Mouse (Mus musculus): Measurements from ENCODE around the gene Mcpt4. TPM values are rescaled to one million over a fixed set of nuclear protein-coding genes. Genes with fewer than 3 reads are reported as not detected.
"Not testable (repeated sequence)": the region's sequence is repeated elsewhere in the genome, so short reads cannot be mapped to it uniquely, and the experiment has no call there.

Gene Mcpt4
- polyA plus RNA-seq (2015; fragmentation: Nextera tagmentation; extraction: Ambion mirVana) = 8.6 and 10.2 TPM in 2 replicates

DNA sequence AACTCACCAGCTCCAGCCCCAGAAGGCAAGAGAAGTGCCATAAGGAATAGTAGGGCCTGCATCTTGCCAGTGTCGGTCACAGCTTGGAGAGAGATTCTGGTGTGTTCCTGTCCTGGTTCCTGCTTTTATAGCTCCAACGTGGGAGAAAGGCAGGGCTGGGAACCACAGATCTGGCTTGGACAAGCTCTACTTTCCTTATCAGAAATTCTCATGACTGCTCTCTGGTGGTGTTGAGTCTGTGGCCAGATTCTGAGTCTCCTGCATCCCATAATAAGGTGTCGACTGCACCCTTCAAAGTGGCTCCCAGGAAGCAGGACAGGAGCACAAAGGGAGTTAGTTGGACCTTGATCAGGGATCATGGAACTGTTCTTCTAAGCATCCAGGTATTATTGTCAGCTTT lies at the start of gene Mcpt4:
Gene Mcpt4 (minus strand): TSS at position 101 of the 400 bp plus-strand sequence.
- H3K4me1 ChIP-seq; H3K9ac ChIP-seq; ATAC-seq (ENCODE audit: insufficient number of reproducible peaks, low FRiP score, low TSS enrichment, low read depth); H3K36me3 ChIP-seq; H3K27ac ChIP-seq; H3K9me3 ChIP-seq; H3K4me2 ChIP-seq; H3K4me3 ChIP-seq; H3K27me3 ChIP-seq: not testable (repeated sequence)
- WGBS = 60% methylated on average over 3 of the region's 3 CpGs

DNA sequence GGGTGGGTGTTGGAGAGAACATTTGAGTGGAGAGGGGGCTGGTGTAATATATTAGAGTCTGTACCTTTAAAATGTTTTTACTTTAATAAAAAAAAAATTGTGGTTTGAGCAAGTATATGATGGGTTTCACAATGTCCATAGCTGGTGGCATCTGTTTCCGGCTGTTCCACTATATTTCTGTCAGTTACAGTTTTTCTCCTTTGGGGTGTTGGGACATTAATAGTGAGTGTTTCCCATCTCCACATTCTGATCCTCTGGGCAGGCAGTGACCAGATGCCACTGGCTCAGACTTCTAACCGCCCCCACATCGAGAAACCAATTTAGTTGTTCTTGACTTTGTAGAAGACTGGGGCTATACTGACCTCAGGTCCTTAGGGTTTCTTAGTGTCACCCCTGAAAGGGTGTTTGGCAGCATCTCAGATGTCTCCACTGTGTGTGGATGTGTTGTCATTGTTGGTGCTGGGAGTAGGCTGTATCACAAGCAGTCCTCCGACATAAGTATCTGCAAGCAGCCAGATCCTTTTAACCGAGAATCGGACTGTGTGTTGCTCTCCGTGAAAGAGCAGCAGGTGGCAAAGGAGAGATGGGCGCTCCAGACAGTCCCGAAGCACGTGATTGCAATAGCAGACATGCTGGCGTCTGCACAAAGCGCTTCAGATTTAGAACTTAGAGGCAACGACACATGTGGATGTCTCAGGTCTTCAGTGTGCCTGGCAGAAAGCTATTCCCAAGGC lies 43.5 kb upstream of the Mcpt4 start:
- no peaks in the 10 kb centered on the region for H3K36me3 ChIP-seq
- no peaks in the 10 kb centered on the region for H3K4me1 ChIP-seq
- no peak overlapping the region for H3K4me2 ChIP-seq
- WGBS = 73% methylated on average over 13 of the region's 13 CpGs
- no peaks in the 10 kb centered on the region for H3K9me3 ChIP-seq
- H3K27me3 ChIP-seq = no peaks in the 10 kb centered on the region
- H3K4me3 ChIP-seq = no peak overlapping the region
- no peak for ATAC-seq (ENCODE audit: insufficient number of reproducible peaks, low FRiP score, low TSS enrichment, low read depth)
- no peak overlapping the region for H3K9ac ChIP-seq
- H3K27ac ChIP-seq = no peak overlapping the region

DNA sequence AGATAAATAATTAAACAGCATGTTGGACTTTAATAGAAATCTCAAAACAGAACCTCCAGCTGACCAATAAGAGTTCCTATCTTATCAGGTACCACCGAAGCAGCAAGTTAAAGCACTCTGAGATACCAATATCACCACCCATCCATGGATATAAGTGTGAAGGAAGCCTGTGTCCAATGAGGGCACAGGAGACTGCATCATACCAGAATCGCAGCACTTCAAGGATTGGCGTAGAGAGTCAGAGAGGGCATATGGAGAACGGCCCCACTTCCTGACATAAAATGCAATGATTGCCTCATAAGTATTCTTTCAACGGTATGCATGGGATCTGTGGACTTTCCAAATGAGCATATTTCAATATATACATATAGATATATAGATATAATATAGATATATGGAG lies 42.9 kb upstream of the Mcpt4 start:
- H3K27me3 ChIP-seq = no peaks in the 10 kb centered on the region
- no peaks in the 10 kb centered on the region for H3K36me3 ChIP-seq
- no peak for ATAC-seq (ENCODE audit: insufficient number of reproducible peaks, low FRiP score, low TSS enrichment, low read depth)
- no peak overlapping the region for H3K4me3 ChIP-seq
- 83% methylated on average over 5 of the region's 5 CpGs for WGBS
- no peak overlapping the region for H3K4me2 ChIP-seq
- no peaks in the 10 kb centered on the region for H3K4me1 ChIP-seq
- H3K9ac ChIP-seq = no peak overlapping the region
- H3K27ac ChIP-seq = no peak overlapping the region
- no peaks in the 10 kb centered on the region for H3K9me3 ChIP-seq

DNA sequence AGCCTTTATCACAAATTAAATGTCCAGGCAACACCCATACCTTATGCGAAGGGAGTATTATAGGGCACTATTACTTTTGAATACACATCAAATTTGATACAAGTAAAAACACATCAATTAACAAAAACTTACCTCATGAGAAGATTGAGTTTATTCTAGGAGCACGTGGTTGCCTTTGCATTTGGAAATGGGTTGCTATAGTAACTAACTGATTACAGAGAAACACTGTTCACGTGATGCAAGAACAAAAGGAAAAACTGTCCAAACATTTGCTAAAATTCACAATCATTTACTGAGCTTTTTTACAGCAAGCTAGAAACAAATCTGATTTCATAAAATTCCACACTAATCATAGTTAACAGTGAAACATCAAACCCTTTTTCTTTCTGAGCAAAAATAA lies 41.3 kb upstream of the Mcpt4 start:
- 75% methylated on average over 3 of the region's 3 CpGs for WGBS
- ATAC-seq (ENCODE audit: insufficient number of reproducible peaks, low FRiP score, low TSS enrichment, low read depth) = no peak
- Histone ChIP-seq H3K4me1 (no peaks in the 10 kb centered on the region), H3K4me2 (no peak overlapping the region), H3K27ac (no peak overlapping the region), H3K4me3 (no peak overlapping the region), H3K9ac (no peak overlapping the region), H3K27me3 (no peaks in the 10 kb centered on the region), H3K36me3 (no peaks in the 10 kb centered on the region), H3K9me3 (no peaks in the 10 kb centered on the region)

DNA sequence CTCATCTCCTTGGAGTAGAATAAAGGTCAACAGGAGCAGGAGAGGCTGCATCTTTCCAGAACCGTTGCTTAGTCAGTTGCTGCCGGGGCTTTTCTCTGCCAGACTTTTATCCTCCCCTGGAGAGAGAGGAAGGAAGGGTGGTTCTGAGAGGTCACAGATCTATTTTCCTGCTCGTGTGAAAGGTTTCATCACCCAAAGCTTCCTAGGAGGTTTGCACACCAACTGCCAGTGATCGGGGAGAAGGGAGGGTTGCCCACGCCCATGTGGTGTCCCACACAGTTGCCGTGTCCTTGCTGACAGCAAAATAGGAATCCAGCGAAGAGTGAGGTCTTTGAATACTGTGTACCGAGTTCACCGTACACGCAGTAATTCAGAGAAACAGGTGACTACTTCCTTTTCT lies 40.3 kb upstream of the Mcpt4 start, which contains the start of gene Ctsg:
Gene Ctsg (minus strand): TSS at position 189 of the 400 bp plus-strand sequence.
- H3K9ac ChIP-seq = no peak within 1 kb of the TSS
- no peak within 1 kb of the TSS for H3K4me3 ChIP-seq
- H3K27ac ChIP-seq = no peak within 1 kb of the TSS
- H3K27me3 ChIP-seq = no peaks in the 10 kb centered on the region
- H3K4me2 ChIP-seq = no peak within 1 kb of the TSS
- no peaks in the 10 kb centered on the region for H3K4me1 ChIP-seq
- ATAC-seq (ENCODE audit: insufficient number of reproducible peaks, low FRiP score, low TSS enrichment, low read depth) = no peak
- H3K9me3 ChIP-seq = no peaks in the 10 kb centered on the region
- 71% methylated on average over 10 of the region's 10 CpGs for WGBS
- H3K36me3 ChIP-seq = no peaks in the 10 kb centered on the region

DNA sequence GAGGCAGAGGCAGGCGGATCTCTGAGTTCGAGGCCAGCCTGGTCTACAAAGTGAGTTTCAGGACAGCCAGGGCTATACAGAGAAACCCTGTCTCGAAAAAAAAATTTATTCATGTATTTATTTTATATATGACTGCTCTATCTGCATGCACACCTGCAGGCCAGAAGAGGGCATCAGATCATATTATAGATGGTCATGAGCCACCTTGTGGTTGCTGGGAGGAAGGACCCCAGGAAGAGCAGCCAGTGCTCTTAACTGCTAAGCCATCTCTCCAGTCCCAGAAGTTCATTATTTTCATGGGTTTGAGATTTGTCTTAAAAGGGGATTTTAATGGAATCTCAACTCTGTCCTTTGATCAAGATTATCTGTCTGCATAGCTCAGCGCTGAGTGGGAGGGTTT lies 36.8 kb upstream of the Mcpt4 start:
- no peaks in the 10 kb centered on the region for H3K36me3 ChIP-seq
- H3K4me2 ChIP-seq = no peak overlapping the region
- ATAC-seq (ENCODE audit: insufficient number of reproducible peaks, low FRiP score, low TSS enrichment, low read depth) = no peak
- H3K4me3 ChIP-seq = no peak overlapping the region
- H3K27ac ChIP-seq = no peak overlapping the region
- H3K4me1 ChIP-seq = no peaks in the 10 kb centered on the region
- no peaks in the 10 kb centered on the region for H3K9me3 ChIP-seq
- H3K27me3 ChIP-seq = no peaks in the 10 kb centered on the region
- 81% methylated on average over 4 of the region's 4 CpGs for WGBS
- H3K9ac ChIP-seq = no peak overlapping the region

DNA sequence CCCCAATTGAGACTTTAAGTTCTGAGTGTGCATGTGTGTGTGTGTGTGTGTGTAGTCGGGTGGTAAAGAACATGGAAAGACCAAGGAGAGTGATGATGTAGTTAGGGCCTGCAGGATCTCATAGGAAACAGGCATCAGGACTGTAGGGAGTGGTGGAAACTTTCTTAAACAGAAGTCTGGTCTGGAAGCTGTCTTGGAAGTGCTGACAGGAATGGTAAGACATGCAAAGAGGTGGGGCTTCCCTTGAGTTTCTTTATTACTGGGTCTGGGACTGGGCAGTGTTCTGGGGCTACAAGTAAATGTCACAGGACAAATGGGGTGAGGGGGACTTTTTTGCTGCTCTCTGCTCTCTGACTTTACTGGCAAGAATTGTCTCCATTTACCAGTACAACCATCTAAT lies 35.5 kb upstream of the Mcpt4 start:
- Histone ChIP-seq H3K27ac (no peak overlapping the region), H3K9ac (no peak overlapping the region), H3K9me3 (no peaks in the 10 kb centered on the region), H3K4me3 (no peak overlapping the region), H3K27me3 (no peaks in the 10 kb centered on the region), H3K4me2 (no peak overlapping the region), H3K36me3 (no peaks in the 10 kb centered on the region), H3K4me1 (no peaks in the 10 kb centered on the region)
- no peak for ATAC-seq (ENCODE audit: insufficient number of reproducible peaks, low FRiP score, low TSS enrichment, low read depth)
- WGBS = 74% methylated on average over 1 of the region's 1 CpGs

DNA sequence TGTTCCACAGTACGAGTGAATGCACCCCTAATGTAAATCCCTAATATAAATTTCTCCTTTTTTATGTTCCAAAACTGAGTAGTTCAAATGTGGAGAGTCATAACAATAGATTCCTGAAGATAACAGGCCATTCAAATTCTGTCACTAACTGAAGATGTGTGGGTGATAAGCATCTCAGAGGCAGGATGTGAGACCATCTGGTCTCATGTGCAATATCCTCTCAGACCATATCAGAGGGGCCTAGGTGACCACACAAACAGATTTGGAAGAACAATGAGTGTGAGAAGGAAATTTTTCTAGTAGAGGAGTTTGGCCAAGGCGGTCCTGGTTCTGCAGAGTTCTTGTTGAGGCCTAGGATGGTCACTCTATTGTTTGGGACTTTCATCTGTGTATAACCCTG lies 31.2 kb upstream of the Mcpt4 start:
- ATAC-seq (ENCODE audit: insufficient number of reproducible peaks, low FRiP score, low TSS enrichment, low read depth) = no peak
- 72% methylated on average over 2 of the region's 2 CpGs for WGBS
- H3K4me3 ChIP-seq = no peak overlapping the region

DNA sequence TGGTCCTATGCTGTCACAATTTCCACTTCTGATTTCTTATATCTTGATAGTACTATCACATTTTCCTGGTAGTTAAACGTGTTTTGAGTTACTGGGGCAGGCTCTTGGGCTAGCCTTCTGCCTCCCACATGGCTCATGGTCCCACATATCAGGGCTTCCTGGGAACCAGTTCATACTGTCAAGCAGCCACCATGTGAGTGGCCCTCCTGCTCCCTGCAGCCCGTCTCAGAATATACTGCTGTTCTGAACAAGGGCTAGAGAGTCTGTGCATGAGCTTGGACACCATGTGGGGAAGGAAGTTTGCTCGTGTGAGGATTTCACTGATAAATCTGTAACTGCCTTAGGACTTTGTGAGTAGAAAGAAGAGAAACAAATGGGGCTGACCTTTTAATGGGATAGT lies 24.6 kb upstream of the Mcpt4 start:
- ATAC-seq (ENCODE audit: insufficient number of reproducible peaks, low FRiP score, low TSS enrichment, low read depth) = no peak
- Histone ChIP-seq H3K9ac (no peak overlapping the region), H3K27ac (no peak overlapping the region), H3K4me2 (no peak overlapping the region), H3K4me1 (no peaks in the 10 kb centered on the region), H3K9me3 (no peaks in the 10 kb centered on the region), H3K27me3 (no peaks in the 10 kb centered on the region), H3K36me3 (no peaks in the 10 kb centered on the region), H3K4me3 (no peak overlapping the region)
- 65% methylated on average over 3 of the region's 3 CpGs for WGBS

More for the DNA sequence above, 31.2 kb upstream of the Mcpt4 start:
- Histone ChIP-seq H3K27me3 (no peaks in the 10 kb centered on the region), H3K9ac (no peak overlapping the region), H3K4me2 (no peak overlapping the region), H3K9me3 (no peaks in the 10 kb centered on the region), H3K4me1 (no peaks in the 10 kb centered on the region), H3K27ac (no peak overlapping the region), H3K36me3 (no peaks in the 10 kb centered on the region)

DNA sequence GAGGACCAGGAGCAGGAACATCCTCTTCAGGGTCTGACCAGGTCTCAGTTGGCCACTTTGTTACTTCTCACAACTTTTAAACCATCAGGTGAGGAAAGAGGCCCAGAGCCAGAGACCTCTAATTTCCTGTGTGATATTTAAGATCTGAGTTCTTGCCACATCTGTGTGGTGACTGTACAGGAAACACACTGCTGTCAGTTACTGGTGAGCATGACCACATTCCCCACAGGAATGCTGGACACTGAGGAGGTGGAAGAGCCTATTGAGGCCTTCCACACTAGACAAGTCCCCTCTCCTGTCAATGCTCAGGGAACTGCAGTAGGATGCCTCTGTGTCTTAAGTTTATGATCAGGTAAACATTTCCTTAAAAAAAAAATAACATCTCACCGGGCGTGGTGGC lies 23.1 kb upstream of the Mcpt4 start, which contains the start of gene Mcpt8:
Gene Mcpt8 (minus strand): TSS at position 107 of the 400 bp plus-strand sequence.
- Histone ChIP-seq H3K9me3 (no peaks in the 10 kb centered on the region), H3K27ac (no peak within 1 kb of the TSS), H3K9ac (no peak within 1 kb of the TSS), H3K4me2 (no peak within 1 kb of the TSS), H3K4me1 (no peaks in the 10 kb centered on the region), H3K36me3 (no peaks in the 10 kb centered on the region), H3K27me3 (no peaks in the 10 kb centered on the region), H3K4me3 (no peak within 1 kb of the TSS)
- ATAC-seq (ENCODE audit: insufficient number of reproducible peaks, low FRiP score, low TSS enrichment, low read depth) = no peak
- WGBS = 88% methylated on average over 2 of the region's 2 CpGs

DNA sequence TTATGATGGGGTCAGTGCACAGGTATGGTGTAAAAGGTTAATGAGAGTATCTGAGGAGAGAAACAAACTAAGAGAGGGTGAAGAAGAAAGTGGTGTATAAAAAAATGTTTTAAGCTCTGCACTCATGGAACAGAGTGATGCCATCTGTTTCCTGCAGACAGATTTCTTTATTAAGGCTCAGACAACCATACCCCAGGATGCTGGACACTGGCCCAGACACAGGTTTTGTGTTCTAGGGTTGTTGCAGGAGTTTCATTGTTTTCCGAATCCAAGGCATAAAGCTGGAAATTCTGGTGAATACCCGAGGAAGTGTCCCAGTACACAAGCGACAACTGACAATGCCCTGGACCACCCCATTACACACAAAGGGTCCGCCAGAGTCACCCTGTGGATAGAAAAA lies 19.9 kb upstream of the Mcpt4 start:
- H3K36me3 ChIP-seq = no peaks in the 10 kb centered on the region
- ATAC-seq (ENCODE audit: insufficient number of reproducible peaks, low FRiP score, low TSS enrichment, low read depth) = no peak
- H3K4me2 ChIP-seq = no peak overlapping the region
- no peak overlapping the region for H3K9ac ChIP-seq
- H3K27ac ChIP-seq = no peak overlapping the region
- WGBS = 84% methylated on average over 4 of the region's 4 CpGs
- no peak overlapping the region for H3K4me3 ChIP-seq
- H3K9me3 ChIP-seq = no peaks in the 10 kb centered on the region
- H3K4me1 ChIP-seq = no peaks in the 10 kb centered on the region
- no peaks in the 10 kb centered on the region for H3K27me3 ChIP-seq

DNA sequence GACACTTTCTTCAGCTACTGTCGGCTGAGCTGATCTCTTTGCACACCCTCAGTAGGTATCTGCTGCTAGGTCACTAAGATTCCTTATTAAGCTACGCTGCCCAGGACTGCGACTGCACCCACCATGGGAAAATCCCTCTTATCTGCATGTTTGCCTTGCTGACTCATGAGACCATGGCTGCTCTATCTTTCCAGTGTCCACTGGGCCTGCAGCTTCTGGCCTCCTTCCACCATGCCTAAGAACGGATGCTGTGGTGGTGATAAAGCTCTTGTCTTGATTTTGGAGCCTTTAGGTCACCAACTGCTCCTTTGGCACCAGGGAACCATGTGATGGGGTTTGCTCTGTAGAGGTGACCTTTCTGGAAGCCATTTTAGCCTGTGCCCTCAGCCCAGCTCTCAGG lies 4.4 kb downstream of the Mcpt4 start:
- Histone ChIP-seq H3K9me3 (no peaks in the 10 kb centered on the region), H3K4me3 (no peak overlapping the region), H3K9ac (no peak overlapping the region), H3K27ac (no peak overlapping the region), H3K4me2 (no peak overlapping the region), H3K27me3 (no peaks in the 10 kb centered on the region), H3K36me3 (no peaks in the 10 kb centered on the region), H3K4me1 (no peaks in the 10 kb centered on the region)
- WGBS = 85% methylated on average over 4 of the region's 4 CpGs
- no peak for ATAC-seq (ENCODE audit: insufficient number of reproducible peaks, low FRiP score, low TSS enrichment, low read depth)

DNA sequence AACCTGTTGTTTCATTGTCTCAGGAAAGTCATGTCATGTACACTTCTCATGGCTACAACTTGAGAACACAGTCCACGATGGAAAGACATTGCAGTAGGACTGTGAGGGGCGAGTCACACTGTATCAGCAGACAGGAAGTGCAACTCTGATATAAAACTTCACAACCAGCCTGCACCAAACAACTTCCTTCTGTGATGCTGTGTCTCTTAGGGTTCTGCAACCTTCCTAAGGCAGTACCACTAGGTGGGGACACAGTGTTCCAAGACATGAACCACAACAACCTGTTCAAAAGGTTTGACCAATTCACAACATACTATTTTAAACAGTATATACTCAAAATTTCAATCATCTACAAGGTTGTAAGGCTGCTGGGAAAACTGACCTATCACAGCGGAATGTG lies 6.7 kb downstream of the Mcpt4 start:
- 72% methylated on average over 3 of the region's 3 CpGs for WGBS
- Histone ChIP-seq H3K9me3 (no peaks in the 10 kb centered on the region), H3K4me3 (no peak overlapping the region), H3K4me1 (no peaks in the 10 kb centered on the region), H3K27ac (no peak overlapping the region), H3K9ac (no peak overlapping the region), H3K4me2 (no peak overlapping the region), H3K27me3 (no peaks in the 10 kb centered on the region), H3K36me3 (no peaks in the 10 kb centered on the region)
- ATAC-seq (ENCODE audit: insufficient number of reproducible peaks, low FRiP score, low TSS enrichment, low read depth) = no peak

All from limb, embryonic 15.5 days (tissue).